Mouse (Mus musculus) spleen, adult 12 weeks (tissue): ENCODE results near the gene Efhb.
A peak's percentile ranks its signal among the peaks of the same experiment; 100 is the strongest.

Source experiments
- DNase-seq: peaks from one replicate; pipeline ENCODE4 v3.0.0; 2022; ENCODE audit warnings: low spot score

The Efhb gene

DNA sequence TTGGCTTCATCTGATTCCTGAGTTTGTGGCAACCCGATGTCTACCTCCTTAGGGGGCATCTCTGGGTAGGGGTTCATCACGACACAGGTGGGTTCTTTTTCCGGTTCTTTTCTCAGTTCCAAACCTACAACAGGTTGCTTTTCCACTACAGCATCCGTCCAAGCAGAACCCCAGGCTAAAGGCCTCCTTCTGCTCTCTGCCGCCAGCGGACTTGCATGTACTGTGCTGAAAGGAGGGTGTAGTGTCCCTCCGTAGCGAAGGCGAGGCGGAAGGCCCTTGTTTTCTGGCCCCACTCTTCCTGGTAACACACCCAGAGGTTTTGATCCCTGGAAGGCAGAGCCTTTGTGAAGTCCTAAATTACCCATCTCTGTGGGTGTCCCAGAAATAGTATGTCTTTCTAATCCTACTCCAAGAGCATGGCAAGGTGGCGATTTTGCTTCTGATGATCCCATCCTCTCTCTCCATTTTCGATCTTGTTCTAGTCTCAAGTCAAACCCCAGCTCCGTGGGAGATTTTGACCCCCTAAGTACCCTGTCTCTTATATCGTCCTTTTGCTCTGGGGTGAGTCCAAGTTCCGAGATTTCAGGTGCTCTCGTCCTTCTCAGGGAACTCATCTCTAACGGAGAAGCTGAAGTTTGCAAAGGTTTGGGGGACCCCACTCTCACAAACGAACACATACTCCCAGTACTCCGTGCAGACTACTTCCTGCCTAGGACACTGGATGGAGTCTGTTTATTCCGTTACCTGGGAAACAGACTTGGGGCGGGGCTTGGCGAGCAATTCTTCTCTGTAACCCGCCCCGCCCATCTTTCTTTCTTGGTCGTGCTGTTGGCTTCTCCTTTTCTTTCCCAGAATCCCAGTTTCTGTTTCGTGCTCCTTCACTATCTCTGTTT, at the start of gene Efhb:
Efhb (minus strand) TSS at position 719 of the 893 bp plus-strand sequence.
- peak; percentile 9 for DNase-seq

DNA sequence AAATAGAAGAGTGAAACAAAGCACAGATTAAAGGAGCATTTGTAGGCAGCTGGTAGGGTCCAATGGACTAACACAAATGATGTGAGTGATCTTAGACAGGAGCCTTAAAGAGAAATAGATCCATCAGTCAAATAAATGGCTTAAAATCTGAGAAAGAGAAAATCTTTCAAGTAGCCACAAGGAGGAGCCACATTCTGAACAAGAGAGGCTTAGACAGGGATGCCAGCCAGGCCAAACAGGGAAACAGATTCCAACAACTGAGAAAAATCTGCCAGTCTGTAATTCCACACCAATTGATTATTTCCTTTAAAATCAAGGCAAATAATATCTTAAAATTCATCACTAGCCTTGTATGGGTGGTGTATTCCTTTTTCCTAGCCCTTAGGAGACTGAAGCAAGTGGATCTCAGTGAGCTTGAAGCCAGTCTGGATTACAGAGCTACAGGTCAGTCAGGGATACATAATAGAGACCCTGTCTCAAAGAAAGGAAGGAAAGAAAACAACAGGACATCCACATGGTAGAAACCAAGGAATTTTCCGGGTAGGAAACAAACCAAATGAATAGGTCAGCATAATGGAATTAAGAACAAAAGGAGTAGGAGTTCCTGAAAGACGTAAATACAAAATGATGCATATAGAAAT, 49.3 kb upstream of the Efhb start:
- DNase-seq, result no peak

DNA sequence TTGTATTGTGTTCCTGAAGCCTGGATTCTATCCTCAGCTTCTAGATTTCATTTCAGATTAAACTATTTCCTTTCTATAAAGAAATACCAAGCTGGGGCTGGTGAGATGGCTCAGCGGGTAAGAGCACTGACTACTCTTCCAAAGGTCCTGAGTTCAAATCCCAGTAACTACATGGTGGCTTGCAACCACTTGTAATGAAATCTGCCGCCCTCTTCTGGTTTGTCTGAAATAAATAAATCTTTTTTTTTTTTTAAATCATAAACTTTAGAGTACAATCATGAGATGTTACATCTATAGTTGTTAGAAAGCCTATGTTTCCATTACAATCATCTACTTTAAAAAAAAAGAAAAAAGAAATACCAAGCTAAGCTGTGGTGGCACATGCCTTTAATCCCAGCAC, 39.8 kb upstream of the Efhb start:
- DNase-seq, result no peak

DNA sequence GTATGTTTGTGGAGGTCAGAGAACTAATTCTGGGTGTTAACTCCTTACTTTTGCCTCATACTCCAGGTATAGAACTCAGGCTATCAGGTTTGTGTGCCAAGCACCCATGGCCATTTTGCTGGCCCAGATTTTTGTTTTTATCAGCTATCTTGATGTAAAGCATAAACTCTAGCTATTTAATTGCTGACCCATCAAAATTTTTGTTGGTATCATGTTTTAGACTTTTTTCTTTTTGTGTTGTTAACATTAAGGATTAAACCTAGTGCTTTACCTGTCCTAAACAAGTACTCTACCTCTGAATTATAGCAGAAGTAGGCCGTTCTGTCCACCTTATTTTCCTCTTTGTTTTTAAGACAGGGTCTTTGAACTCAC, 25.9 kb upstream of the Efhb start:
- no peak for DNase-seq

DNA sequence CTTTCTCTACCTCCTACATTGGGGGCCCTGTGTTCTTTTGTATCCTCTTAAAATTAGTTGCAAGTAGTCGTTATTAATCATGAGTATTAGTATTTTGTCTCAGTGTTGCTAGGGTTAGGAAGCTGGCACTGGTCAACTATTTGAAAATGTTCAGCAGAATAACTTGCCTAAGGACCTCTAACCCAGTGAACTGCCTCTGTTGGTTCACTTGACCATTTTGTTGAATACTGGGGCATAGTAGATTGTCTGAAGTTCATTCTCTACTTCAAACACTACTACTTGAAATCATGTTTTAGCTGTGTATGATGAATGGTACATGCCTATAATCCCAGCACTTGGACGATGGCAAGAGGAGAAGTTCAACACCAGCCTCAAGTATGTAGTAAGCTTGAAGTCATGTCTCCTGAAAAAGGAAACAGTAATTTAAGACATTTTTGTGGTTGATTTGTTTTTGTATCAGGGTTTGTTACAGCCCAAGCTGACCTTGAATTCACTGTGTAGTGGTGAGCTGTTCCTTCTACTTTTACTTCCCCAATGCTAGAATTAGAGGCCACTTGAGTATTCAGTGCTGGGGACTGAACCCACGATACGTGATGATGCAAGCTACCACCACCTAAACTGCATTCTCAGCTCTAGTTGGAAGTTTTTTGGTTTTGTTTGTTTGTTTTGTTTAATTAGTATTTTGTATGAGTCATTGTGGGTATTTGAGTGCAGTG, 25.3 kb upstream of the Efhb start:
- no peak for DNase-seq

DNA sequence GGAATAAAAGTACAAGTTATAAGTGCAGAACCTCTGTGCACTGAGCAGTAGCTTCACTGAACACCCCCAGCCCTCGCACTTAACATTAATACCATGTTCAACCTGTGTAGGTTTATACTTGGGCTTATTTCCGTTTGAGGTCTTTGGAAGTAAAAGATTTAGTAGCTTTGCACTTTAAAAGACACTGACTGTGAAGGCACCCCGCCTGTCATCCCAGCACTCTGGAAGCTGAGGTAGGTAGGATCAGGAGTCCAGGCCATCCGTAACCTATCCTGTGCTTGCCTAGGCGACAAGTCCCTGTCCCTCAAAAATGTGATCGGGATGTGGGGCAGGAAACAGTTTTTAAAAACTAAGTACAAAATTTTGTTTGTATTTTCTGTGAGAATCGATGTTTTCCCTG, 17.3 kb upstream of the Efhb start:
- DNase-seq, result no peak

DNA sequence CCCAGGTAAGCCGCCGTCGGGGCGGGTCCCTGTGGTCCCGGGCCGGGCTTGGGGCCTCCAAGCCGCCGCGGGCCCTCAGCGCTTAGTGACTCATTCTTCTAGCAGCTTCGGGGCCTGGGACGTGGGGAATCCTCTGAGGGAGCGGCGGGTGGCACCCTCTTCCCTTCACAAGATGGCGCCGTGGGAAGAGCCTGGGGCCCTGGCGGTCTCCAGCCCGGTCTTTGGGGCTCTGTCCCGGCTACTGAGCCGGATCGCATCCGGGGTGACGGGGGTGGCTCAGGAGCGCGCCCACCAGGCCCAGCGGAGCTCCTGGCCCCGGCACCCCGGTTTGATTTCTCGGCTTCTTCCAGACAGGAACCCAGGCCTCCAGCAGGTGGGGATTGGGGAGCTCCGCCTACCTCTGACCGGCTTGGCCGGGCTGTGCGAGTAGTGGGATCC, 16.5 kb upstream of the Efhb start:
- no peak for DNase-seq

DNA sequence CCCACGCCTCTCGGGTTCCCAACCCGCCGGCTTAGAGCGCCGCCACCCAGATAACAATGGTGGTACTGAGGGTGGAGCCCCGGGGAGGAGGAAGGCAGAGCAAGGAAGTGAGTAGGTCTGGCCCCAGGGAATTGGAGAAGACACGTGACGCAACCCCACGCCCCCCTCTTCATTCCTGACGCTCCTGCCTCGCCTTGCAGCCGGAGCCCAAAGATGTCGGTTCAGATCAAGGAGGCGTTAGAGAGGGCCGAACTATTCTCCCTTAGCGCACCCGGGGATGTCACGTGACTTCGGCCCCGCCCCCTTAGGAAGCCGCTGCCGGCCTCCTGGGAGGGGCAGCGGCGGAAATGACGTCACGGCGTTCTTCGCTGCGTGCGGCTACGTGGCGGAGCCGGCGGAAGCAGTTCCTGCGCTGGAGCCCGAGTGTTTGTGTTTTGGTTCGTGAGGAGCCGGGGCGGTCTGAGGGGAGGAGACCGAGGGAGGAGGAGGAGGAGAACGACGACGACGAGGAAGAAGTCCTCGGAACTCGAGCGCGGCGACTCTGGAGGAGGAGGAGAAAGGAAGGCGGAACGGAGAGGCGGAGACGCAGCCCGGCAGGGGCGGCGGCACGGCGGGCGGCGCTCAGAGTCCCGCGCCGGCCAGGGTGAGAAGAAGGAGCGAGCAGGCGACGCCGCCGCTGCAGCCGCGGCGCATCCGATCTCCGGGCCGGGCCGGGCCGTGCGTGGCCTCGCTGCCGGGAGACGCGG, 15.9 kb upstream of the Efhb start, which contains the start of gene Rab5a:
Rab5a (plus strand) TSS at position 377 of the 746 bp plus-strand sequence.
- peak; percentile 99 for DNase-seq

DNA sequence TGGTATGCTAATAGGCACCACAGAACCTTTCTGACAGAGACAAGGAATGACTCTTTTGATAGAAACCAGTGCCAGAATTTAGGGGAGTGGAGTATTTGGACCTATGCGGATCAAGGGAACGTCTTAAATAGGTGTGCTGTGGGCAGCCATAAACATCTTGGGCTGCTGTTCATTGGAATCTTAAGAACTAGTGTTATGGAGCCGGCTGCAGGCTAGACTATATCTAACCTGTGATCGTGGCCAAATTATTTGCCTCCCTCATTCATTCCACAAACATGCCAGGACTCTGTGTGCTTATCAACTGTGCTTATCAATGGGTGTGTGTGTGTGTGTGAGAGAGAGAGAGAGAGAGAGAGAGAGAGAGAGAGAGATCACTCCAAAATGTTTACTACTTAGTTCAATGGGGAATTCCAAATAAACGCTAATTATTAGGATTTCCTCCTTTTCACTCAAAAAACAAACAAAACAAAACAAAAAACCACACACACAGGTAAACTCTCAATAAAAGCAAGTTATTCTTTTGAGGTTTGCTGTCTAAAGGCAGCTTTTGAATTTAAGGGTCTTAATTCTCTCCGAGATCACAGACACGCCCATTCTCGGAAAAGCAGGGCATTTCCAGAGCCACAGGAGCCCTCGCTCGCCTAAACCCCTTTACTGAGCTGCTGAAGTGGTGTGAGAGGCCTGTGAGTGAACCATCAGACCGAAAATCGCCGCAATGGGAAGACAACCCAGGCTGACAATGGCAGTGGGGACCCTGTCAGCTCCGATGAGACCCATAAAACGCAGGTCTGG, 15.1 kb upstream of the Efhb start:
- no peak for DNase-seq

DNA sequence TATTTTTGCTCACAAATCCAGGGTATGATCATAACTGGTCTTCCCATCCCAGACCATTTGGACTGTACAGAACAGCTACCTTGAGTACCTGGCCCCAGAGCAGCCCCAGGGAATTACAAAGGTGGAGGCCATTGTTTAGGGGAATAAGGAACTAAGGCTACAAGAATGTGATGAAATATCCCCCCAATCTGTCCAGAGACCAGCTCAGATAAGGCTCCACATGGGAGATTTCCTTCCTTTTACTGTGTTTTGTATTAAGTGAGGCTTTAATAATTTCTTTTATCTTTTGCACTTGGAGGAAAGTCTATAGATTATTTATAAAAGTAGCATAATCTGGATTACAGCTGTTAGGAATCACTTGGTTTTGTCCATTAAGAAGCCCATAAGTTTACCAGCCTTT, 5.6 kb upstream of the Efhb start:
- DNase-seq, result no peak

DNA sequence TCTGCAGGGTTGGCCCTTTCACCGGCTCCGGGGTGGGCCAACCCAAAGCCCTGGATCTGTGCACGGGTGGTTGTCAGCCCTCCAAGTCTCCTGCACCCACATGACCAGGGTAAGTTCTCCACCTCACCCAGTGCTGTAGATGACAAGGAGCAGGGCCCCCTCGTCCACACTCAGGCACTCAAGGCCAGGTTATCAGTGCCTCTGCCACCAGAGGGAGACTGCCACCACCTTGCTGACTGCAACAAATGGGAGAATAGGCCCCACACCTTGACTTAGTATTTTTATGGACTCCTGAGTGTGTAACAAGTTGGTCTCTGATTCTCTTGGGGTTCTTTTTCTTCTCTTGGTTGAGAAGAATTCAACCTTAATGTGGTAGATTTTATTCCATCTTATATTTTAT, 2.4 kb upstream of the Efhb start:
- no peak for DNase-seq

DNA sequence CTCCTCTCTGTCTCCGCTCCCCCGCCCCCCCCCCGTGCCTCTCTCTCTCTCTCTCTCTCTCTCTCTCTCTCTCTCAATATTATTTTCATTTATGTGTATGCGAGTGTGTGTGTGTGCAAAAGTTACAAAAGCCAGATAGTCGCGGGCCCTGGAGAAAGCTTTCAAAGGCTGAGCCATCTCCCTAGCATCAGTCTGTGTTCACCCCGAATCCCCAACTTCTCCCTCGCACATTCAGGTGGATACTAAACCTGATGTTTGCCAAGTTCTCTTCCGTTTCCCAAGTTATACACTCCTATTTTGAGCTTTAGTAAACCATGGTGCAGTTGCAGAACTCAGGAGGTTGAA, 347 bp upstream of the Efhb start:
- DNase-seq, result no peak

DNA sequence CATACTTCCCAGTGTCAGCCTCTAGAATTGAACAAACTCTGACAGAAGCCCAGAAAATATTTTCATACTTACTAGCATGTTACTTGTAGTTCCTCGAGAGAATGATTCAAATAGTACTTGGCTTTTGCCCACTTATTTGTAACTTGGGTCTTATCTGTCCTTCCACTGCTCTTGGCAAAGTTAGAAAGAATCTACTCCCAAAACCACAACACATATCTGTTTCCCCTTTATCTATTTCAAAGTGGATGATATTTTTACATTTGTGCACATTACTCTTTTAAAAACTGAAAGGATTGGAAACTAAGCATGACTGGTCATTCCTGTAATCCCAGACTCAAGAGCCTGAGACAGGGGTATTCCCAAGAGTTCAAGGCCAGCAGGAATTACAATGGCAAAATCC, 6.4 kb downstream of the Efhb start:
- DNase-seq, result no peak

DNA sequence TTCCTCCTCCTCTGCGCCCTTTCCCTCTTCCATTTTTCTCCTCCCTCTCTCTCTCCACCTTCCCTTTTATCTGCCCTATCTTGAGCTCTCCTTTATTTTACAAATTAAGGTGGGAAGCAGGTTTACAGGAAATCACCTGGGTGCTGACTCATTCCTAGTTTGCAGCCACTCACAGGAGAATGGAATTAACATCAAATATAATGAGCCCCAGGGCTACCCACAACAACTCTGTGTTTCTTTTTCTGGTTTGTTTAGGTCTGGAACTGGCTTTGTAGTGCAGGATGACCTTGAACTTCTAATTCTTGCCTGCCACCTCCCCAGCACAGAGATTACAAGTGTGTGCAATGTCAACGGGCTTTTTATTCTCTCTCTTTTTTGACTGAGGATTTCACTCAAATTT, 7.0 kb downstream of the Efhb start:
- DNase-seq, result no peak

DNA sequence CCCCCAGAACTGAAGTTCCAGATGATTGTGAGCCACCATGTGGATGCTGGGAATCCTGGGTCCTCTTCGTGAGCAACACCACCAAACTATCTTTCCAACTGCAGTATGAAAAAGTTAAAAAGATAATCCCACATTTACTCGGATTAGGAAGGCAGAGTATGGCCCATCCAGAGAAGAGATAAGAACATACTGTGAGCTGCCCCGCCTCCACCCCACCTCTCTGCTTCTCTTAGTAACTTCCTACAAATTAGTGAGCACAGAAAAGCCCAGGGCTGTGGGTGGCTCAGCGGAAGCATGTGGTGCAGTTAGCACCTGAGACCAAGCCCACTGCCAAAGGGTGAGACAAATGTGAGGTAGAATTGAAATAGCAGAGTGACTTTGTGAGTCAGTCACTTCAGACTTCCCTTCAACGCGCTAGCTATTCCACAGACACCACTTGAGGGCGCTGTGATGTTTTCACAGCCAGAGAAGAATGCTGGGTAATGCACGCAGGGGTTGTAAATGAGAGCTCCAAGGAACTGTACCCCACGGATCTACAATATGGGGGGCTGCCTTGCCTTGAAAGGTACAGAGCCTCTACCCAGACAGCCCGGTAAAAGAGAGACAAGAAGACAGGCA, 60.3 kb downstream of the Efhb start:
- no peak for DNase-seq

DNA sequence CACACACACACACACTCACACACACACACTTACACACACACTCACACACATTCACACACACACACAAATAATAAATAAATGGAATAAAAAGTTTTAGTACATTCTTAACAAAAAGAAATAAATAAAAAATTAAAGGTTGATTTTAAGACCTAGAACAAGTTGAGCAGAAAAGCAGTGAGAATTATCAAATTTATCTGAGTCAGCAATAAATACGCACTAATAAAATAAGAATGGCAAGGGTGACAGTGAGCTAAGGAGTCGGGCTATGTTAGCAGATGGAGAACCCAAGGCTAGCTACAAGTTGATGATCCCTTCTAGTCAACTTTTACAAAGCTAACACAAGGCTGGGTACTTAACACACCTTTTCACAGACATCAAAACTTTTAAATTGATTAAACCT, 69.9 kb downstream of the Efhb start:
- DNase-seq, result no peak

DNA sequence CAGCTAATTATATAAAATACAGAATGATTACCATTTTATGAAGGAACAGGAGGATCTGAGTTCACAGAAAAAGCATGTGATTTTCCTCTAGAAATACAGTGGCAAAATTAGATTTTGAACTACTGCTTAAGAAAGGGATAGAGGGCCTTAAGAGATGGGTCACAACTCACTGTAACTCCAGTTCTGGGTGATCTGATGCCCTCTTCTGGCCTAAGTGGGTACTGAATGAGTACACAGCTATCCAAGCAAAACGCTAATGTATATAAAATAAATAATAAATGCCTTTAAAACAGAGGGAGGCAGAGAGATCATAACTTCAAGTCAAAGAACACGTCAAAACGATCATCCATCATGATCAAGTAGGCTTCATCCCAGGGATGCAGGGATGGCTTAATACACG, 73.6 kb downstream of the Efhb start:
- DNase-seq, result no peak

DNA sequence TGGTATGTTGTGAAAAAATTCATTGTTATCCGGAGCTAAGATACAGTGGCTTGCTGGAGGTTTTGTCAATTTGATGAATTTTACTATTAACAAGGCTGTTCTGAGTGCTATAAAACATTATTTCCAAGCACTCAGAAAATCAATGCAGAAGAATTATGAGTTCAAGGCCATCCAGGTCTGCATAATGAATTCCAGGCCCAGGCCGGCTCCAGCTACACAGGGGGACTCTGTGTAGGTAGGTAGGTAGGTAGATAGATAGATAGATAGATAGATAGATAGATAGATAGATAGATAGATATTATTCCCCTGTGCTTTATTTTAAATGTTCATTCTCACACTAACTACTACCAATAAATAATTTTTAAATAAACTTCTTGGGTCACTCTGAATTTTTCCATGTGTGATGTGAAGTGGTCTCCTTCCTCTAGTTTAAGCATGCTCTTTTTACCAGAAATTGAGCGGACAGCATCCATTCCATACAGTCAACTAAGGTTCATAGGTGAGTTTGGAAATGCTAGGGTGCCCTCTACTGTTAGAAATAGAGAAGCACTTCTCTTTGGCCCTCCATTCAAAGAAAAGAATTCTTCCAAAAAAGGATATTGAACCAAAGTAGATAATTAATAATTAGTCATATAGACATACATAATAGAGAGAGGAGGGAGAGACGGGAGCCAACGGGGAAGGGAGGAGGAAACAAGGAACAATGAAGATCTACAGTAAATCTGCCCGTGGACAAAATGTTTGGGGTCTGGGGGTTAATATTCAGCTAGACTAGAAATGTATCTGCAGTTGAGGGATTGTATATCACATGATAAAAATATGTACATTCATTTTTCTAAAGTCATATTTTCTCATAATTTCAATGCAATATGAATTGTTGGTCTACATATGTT, 75.3 kb downstream of the Efhb start:
- no peak for DNase-seq

DNA sequence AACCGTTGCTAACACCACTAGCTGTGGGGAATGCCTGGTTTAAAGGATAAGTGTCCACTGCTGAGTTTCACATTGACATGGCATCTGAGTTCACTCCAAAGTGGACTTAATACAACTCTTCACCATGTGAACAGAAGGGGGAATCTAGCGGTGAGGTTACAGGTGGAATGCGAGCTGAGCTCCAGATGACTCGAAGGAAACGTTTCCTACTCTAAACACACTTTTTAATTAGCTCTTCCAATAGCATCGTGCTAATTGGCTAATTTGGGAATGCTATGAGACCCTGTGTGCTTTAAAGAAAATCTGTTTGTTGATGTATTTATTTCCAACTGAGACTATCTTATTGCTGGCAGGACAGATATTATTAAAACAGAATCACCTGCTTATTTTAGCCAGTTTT, 76.3 kb downstream of the Efhb start:
- DNase-seq, result no peak

DNA sequence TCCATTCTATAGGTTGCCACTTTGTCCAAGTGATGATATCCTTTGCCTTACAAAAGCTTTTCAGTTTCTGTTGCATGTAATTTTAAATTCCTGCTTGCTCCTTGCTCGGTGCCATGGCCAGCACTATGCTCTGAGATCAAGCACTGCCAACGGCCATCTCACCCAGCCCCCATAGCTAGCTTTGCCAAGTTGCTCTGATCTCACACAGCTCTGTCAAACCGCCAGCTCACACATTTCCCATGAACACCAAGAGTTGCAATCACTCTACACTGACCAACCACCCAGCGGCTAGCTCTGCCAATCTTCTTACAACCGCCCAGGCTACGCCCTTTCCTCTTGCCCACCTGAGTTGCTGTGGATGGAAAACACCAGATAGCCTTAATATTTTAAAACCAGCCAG, 99.0 kb downstream of the Efhb start:
- DNase-seq, result no peak
